Mouse (Mus musculus) ovary, postnatal 14 days (tissue): ENCODE data around the gene Parp8.

Experiments used
- DNase-seq: peaks from one replicate; pipeline ENCODE4 v3.0.0; 2022; ENCODE audit warnings: low spot score

Parp8 gene

DNA sequence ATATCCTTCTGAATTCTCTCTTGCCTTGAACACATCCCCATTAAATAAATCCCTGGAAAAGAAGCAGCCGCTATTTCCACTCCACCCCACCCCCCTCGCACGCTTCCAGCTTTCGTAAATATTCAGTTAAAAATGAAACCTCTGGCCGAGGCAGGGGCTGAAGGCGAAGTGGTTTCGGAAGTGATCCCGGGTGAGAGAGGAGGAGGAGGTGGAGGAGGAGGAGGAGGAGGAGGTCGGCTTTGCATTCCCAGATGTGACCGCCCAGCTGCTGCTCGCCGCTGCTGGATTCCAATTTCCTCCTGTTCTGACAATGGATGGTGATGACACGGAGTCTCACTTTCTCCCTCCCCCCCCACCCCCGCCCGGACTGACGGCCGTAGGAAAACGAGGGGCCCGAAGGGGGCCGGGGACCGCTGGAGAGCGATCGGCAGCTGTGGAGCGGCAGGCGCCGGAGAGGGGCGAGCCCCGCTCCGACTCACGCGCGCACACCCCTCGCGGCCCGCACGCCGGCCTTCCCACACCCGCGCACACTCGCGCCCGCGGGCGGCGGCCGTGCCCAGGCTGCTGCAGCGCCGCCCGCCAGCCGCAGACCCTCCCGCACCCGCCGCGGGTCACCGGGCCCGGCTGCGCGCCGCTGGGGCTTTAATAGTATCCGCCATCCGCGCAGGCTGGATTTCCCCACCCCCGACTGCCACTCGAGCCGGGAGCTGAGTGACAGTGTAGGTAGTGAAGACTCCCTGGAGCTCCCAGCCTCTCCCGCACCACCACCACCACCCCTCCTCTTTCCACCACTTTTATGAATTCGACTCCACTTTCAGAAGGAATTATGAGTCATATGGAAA is at the start of gene Parp8:
Gene Parp8 (minus strand): TSS at position 312 of the 842 bp plus-strand sequence.
- DNase-seq, result peak; percentile 22

DNA sequence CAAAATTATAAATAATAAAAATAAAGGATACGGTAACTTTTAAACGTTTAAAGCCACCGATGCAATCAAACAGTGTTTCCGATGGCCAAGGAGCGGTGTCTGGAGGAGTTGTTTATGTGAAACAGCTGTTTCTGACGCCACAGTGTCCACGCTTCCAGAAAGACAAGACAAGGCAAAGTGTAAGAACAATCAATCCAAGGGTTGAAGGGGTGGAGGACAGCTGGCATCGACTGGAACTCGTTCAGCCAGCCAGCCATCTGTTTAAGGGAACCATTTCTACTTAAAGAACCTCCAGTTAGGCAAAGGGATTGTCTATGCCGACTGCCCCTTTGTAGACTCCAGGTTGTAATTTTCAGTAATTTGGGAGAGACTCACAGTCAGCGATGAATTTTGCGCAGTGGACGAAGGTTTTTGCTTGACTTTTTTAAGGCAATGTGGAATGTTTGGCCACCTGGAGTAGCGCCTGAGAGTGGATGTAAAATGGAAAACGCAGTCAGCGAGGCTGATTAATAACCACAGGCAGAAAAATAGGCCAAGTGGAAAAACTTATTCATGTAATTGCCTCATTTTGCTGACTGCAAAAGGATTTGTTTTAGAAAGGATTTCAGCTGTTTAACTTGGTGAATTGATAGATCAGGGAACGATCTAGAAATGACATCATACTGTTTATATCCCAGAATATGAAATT is 37.4 kb upstream of the Parp8 start:
- DNase-seq, result no peak

DNA sequence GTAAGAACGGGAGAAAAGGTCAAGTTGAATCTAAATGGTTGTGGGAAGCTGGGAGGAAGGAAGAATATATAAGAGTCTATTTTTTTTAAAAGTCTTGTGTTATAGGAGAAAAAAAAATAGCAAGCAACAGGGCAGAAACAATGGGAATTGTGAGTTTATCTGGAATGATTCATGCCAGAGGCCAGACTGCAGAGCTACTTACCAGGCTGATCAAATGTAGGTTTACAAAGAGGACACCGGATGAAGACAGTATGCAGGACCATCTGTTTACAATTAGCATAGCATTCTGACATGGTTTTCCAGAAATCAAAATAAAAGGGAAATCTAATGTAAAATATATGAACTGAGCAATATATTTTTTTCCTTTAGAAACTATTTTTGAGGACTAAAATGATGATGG is 31.1 kb upstream of the Parp8 start:
- no peak for DNase-seq

DNA sequence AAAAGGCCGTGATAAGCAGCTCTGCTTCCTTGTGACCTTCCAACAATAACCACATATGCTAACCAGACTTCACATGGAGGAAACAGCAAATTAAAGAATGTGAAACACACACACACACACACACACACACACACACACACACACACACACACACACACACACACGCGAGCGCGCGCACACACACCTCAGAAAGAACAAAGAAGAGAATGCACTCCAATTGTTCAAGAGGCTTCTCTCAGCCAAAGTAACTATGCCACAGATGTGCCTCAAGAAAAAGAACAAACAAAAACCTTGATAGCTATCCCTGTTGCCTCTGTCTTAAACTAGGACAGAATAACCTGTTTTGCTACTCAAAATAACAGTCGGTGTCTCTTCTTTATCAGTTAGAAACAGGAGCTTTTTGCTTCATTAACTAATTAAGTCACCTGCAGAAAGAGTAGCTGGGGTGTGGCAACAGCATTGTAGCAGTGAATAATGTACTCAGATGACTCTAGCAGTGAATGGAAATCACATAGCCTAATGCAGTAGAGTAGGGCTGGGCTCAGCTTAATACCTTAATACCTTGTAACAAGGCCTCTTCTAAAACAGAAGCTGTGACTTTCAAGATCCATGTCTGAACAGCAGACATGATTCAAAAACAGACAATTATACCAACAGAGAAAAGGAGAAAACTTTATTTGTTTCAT is 29.6 kb upstream of the Parp8 start:
- DNase-seq, result no peak

DNA sequence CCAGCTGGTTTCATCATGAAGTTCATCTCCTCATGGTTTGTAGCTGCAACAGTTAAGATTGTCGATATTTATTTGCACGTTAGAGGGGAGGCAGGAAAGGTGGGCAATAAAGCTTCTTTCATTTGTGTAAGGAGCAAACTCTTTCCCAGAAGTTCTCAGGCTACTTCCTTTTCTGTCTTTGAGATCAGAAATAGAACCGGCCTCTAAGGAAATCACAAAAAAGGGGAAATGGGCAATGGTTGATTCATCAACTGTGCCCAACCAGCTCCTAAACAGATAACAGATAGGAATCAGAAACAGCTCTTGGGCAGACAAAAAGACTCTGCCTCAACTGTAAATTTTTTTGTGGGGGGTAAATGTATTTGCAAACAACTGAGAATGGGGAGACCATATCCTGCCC is 27.4 kb upstream of the Parp8 start:
- DNase-seq, result no peak

DNA sequence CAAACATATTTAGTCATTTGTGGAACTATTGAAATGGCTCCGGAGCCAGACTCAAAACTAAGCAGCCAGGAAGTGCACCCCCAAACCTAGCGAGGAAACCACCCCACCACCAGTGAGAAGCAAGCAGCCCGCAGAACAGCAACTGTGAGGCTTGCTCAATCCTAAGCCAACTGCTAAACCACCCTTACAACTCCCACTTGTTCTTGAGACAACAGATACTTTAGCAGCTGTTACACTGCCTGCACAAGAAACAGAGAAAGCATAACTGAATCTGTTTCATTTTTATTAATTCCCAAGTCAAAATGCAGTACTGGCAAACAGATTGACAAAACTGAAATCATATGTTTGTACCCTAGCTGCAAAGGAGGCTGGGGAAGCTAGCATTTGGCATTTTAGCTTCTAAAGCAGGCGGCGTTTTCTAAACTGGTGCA is 23.2 kb upstream of the Parp8 start:
- DNase-seq, result no peak

DNA sequence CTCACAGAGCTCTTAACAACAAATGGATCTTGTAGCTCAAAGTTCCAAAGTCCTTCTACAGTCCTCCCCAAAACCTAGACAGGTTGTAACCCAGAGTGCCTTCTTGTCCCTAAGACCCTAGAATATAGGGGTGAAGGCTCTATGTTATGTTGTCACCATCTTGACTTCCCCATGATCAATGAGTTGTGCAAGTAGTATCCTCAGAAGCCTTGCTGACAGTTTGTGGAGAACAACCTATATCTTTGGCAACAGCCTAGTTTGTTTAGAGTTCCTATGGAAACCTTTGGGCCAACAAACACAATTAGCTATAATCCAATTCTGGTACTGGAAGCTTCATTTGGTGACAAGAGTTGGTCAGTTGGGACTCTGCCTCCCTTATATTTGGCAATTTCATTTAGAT is 18.2 kb upstream of the Parp8 start:
- no peak for DNase-seq

DNA sequence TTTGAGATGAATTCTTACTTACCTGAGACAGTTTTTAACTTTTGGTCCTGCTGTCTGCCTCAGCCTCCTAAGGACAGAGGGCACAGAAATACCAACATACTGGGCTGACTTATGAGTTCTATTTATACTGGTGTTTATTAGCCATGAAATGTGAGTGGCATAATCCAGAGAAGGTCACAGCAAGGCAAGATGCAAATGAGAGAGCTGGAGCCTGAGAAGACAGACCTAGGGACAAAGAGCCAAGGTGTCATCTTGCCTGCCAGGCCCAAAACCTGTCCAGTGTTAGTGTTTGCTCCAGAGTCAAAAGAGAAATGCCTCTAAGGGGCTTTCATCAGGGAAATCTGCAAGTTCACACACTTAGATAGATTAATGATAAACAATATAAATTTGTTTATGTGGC is 15.7 kb upstream of the Parp8 start:
- DNase-seq, result no peak

DNA sequence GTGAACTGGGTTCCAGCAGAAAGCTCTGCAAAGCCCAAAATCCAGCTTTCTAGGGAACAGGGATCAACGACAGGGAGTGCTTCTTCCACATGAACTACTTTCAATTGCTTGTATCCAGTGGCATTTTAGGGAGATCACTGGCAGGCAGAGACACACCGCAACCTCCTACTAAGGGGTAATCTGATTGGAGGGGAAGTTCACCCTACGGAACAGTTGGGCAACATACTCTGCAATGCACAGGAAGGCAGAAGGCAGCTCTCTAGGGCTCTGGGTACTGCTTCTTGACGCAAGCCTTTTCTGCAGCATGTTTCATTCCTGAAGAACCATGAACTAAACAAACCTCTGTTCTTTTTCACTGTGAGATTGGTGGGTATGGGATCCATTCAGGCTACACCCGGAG is 10.9 kb upstream of the Parp8 start:
- DNase-seq, result no peak

DNA sequence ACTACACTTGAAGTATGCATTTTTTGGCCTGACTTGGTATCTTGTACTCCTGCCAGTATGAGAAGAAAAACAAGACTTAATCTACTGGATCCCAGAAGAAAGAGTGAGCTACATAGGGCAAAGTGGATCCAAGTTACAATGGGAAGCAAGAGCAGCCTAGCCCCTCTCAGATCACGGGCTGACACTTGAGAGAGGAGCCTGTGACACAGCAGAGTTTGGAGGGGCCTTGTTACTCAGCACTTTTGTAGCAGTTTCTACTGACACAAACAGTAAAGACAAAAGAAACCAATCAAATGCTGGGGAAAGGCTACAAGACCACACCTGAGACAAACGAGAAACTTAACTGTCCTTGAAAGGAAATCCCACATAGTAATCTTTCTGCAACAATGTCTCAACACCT is 9.8 kb upstream of the Parp8 start:
- DNase-seq, result no peak

DNA sequence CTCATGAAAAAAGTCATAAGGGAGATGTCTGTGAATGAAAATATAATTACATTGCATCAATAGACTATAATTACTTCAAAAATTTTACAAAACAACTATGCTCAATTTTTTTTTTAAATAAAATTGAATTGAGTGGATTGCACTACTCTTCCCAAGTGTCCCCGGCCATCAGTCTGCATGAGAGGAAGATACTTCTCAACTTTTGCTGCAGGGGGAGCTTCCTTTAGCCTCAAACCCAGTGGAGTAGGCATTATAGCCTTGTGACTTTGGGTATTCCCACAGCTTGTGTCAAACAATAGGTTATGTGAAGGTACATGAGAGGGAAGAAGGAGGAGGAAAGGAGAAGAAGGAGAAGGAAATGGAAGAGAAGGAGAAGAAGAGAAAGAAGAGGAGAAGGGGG is 9.3 kb upstream of the Parp8 start:
- DNase-seq, result no peak

DNA sequence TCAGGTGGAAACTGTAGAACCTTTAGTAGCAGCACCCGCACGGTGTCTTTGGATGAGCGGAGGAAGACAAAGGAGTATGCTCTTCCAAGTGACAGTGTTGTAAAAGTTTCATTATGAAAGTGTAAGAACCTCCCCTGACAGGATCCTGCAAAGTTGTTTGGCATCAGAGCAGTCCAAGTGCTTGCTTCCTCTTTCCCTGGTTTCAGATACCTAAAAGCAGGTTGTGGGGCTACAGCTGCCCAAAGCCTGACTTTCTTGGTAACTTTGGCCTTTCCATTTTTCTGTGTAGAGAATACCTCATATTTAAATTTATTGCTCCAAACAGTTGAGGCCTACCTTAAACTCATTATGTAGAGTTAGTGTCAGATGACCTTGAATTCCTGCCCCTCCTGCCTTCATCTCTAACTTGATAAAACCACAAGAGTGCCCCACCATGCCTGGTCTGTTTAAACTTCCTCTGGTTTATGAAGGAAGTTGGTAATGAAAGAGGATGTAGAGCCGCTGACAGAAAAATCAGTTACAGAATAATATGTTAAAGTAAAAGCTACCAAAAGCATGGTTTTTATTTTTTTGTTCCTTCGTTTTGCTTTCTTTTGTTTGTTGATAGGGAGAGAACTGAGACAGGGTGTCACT is 8.5 kb upstream of the Parp8 start:
- no peak for DNase-seq

DNA sequence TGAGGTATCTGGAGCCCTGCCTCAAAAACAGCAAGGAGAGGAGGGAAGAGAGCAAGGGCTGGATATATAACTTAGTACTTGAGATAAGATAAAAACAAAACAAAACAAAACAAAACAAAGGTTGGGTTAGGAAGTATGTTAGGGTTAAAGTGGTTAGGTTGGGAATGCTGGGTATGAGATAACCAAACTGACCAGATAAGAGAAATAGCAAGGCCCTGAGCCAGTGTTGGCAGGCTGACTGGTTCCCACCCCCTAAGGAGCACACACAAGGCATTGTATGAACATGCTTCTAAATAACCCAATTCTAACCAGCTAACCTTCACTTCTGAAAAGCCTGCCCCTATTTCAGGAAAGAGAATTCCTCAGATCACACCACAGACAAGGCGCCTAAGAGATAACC is 7.1 kb upstream of the Parp8 start:
- no peak for DNase-seq

DNA sequence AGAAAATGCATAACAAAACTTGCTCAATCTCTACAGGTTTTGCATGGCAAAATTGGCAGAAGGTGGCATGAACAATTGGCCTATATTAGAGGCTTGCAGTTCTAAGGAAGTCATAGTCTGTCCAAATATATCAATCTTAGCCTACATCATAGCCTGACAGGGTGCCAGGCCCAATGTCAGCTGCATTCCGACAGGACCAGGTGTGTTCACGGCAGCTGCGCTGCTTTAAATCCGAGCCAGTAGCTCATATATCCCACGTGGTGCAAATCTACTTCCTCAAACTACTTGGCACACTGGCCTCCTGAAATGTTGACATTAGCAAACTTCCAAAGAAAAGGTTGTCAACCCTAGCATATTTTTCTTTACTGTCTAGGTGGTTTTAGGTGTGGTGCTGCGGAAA is 6.2 kb upstream of the Parp8 start:
- no peak for DNase-seq

DNA sequence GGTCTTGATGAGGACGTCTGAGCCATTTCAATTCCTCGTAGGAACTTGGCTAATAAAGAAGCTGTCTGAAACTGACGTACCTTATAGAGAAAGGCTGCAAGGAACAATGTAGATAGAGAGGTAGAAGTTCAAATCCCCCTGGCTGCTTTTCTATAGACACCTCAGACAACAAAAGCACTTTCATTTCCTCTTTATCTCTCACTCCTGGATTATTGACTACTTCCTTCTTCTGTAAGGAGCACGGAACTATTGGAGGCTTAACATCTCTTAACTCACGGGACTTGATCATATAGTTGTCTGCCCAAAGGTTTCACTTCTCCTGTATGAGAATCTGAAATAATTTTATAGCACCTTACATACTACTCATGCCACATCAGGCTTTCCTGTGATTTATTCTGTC is 2.9 kb upstream of the Parp8 start:
- no peak for DNase-seq

DNA sequence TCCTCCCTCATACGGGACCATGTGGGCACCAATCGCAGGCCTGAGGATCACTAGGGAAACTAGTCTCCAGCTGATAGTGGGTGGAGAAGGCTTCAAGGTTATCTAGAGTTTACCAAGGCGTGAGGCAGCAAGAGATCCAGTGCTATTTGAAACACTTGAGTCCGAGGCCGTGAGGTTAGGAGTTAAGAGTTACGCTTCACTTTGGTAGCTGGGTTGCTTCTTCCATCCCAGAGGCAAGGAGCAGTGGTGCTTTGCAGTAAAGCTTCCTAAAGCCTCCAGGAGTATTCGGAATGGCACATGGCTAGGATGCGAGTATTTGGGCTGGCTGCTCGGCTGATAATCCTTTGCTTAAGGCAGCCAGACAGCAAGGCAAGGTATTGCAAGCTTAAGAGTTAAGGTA is 2.0 kb upstream of the Parp8 start:
- no peak for DNase-seq

DNA sequence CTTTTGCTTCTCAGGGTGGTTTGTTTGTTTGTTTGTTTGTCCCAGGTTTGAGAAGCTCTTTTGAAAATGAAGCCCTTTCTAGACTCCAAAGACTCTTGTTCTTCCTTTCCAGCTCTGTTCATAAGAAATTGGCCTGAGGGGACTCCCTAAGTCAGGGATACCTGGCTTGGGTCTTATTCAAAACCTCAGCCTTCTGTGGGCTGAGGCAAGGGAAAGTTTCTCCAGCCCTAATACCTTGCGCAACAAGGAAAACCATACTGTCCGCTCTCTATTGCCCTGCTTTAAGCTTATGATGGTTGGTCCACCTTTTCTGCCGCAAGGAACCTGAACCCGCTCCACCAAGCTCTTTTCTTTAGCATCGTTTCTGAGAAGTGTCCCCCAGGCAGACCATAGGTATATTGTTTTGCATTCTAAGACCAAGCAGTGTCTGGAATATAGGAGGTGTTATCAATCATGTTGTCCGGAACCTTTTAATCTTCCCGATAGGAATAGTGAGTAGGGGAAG is 991 bp upstream of the Parp8 start:
- no peak for DNase-seq

DNA sequence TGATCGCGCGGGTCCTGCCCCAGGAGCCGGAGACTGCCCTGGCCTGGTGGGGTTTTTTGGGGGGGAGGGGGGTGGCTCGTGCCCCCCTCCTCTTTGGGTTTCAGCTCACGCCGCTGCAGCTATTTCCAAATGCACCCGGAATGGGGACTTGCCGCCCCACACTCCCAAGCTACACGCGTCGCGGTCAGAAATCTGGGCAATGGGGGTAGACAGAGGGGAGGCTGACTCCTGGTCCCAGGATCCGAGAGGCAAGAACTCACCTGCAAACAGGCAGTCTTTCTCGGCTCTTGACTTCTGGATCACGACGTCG is 466 bp downstream of the Parp8 start:
- no peak for DNase-seq

DNA sequence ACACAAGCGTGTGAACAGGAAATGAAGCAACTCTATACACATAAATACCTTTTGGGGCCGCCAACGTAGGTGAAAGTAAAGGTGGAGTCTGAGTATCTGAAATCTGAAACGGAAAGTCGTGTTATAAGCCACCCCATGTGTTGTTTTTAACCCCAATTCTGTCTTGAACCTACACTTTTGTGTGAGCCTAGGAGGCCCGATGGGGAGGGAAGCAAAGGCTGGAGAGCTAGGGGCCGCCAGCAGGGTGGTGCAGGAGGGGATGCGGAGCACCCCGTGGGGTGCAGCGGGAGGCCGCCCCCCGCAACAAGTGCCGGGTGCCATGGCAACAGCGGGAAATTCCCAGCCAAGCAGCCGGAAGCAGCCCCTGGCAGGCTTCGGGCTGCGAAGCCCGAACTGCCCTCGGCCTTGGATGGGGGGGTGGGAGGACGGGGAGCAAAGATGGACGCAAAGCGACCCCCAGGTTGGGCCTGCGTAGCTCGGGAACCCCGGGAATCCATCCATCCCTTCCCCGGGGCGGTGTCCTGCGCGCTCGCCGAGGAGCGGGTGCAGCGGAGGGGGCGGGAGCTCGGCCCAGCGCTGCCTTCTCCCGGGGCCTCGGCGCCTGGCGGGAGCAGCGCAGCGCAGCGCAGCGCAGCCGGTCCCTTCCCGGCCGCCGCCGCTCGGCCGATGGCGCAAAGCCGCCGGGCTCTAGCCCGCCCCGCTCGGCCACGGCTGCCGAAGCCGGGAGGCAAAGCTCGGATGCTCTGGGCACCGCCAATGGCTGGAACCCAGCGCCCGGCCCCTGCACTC is 1.0 kb downstream of the Parp8 start:
- DNase-seq, result peak; percentile 40

DNA sequence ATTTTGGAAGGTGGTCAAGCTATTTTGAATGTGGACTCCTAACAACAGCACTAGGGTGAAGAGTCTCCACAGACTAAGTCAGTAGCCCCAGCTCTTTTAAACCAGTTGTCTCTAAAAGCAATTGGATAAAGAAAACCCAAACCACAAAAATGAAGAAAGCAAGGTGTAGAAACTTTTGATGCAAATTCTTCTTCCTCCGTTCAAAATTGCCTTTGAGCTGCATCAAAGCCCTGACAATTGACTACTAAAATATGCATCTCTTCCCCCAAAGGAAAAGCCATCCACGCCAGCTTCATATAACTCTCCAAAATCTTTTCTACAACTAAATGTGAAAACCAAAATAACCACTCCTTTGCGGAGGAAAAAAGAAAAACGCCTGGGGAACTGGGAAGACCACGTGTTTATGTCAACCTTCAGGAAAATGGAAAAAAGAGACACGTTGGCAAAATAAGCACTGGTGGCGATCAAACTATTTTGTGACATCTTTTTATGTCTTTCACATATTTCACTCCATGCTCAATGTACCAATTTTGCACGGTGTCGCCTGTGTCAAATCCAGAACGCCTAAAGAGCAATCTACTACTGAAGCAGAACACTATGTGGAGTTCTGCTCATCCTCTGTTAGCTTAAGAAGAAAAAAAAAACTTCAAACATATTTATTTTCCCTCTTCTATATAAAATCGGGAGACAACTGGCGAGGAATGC is 1.8 kb downstream of the Parp8 start:
- DNase-seq, result no peak

DNA sequence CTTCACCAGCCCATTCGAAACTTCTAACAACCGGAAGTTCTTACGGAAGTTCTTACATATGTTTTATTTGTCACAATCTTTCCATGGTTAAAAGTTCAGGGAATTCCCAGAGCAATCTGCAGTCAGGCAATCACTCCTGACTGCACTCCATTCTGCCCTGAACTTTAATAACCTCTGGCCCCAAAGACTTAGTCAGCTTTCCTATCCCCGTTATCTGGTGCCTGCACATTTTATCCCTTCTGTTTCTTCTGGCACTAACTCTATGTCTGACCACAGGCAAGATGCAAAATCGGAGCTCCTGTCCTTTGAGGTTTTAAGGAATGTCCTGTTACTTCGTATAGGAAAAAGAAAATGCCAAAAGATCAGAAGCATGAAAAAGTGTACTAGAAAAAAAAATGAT is 4.7 kb downstream of the Parp8 start:
- no peak for DNase-seq
